Mouse (Mus musculus) heart, embryonic 11.5 days (tissue): ENCODE measurements around the gene Rbm44. TPM values are rescaled to one million over a fixed set of nuclear protein-coding genes. Genes with fewer than 3 reads are reported as not detected.

Experiments
- ATAC-seq: fragments of 200-750 bp; cut with Nextera tagmentation; replicated peaks from 2 replicates; pipeline ENCODE4 v1.8.0; 2017; ENCODE audit warnings: moderate library complexity; ENCODE audit not compliant: insufficient number of reproducible peaks, low FRiP score, low TSS enrichment
- H3K27ac ChIP-seq: fragments of 300-500 bp; sonication (generic); 2 replicates; pipeline ENCODE4 v1.5.1; 2014; ENCODE audit warnings: mild to moderate bottlenecking, low read depth, low read length
- H3K27me3 ChIP-seq: fragments of 300-500 bp; sonication (generic); 2 replicates; pipeline ENCODE4 v1.6.1; 2014; ENCODE audit warnings: mild to moderate bottlenecking, low read length, mixed read lengths; ENCODE audit not compliant: control insufficient read depth, insufficient read depth
- H3K36me3 ChIP-seq: fragments of 300-500 bp; sonication (generic); 2 replicates; pipeline ENCODE4 v1.6.1; 2014; ENCODE audit warnings: mild to moderate bottlenecking, low read length, moderate library complexity, mixed read lengths; ENCODE audit not compliant: control insufficient read depth, insufficient read depth
- H3K4me1 ChIP-seq: fragments of 300-500 bp; sonication (generic); 2 replicates; pipeline ENCODE4 v1.6.1; 2014; ENCODE audit warnings: low read length; ENCODE audit not compliant: control insufficient read depth, insufficient read depth
- H3K4me2 ChIP-seq: fragments of 300-500 bp; sonication (generic); 2 replicates; pipeline ENCODE4 v1.6.1; 2014; ENCODE audit warnings: mild to moderate bottlenecking, moderate library complexity
- H3K4me3 ChIP-seq: fragments of 300-500 bp; sonication (generic); 2 replicates; pipeline ENCODE4 v1.5.1; 2014; ENCODE audit warnings: low read depth, low read length
- H3K9ac ChIP-seq: fragments of 300-500 bp; sonication (generic); 2 replicates; pipeline ENCODE4 v1.6.1; 2014; ENCODE audit warnings: mild to moderate bottlenecking, low read depth, low read length, moderate library complexity
- H3K9me3 ChIP-seq: fragments of 300-500 bp; sonication (generic); replicated peaks from 2 replicates; pipeline ENCODE4 v1.6.1; 2016; ENCODE audit warnings: low read length; ENCODE audit not compliant: control insufficient read depth
- WGBS: fragments of 180-500 bp; shearing (Covaris S2); extraction: QIAGEN DNeasy Blood & Tissue Kit; methylation state at CpG from one replicate; pipeline ENCODE4 v1.1.7; 2014; ENCODE audit not compliant: insufficient replicate concordance; 5-methylcytosine and 5-hydroxymethylcytosine counted together
- polyA plus RNA-seq: library from polyadenylated mRNA; unstranded; fragments of >200 nt; fragmentation: Nextera tagmentation; extraction: Ambion mirVana; gene quantifications from 2 replicates; pipeline ENCODE4 v1.2.1, GENCODE M21; 2014

Rbm44 gene
- polyA plus RNA-seq, 1 experiment from 2014 or later, result 2.4 TPM

DNA sequence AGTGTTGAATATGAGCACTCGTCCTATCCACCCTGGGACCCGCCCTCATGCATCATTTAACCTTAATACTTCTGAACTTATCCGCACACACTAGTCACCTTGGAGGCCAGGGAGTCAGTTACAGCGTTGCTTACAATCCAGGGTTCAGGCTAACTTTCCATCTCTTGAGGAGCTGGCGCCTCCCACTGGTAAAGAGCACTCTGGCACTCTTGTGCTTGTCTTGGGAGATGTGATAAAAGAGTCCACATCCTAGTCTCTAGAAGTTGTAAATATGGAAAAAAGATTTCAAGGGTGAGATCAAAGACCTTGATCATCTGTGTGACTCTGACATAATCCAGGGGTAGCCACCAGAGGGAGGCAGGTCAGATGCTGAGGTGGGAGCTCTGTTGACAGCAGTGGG is 37.3 kb upstream of the Rbm44 start:
- ATAC-seq, result no peak
- Histone ChIP-seq H3K9me3 (no peaks in the 10 kb centered on the region), H3K9ac (no peak overlapping the region), H3K27ac (0 out of 2 replicates have a peak overlapping the region, but pooled peaks have one; percentile 1), H3K27me3 (no peaks in the 10 kb centered on the region), H3K4me2 (no peak overlapping the region), H3K4me1 (peaks cover 33% of the 10 kb centered on the region), H3K4me3 (no peak overlapping the region), H3K36me3 (peaks cover 24% of the 10 kb centered on the region)
- WGBS, result 48% methylated on average over 5 of the region's 5 CpGs

DNA sequence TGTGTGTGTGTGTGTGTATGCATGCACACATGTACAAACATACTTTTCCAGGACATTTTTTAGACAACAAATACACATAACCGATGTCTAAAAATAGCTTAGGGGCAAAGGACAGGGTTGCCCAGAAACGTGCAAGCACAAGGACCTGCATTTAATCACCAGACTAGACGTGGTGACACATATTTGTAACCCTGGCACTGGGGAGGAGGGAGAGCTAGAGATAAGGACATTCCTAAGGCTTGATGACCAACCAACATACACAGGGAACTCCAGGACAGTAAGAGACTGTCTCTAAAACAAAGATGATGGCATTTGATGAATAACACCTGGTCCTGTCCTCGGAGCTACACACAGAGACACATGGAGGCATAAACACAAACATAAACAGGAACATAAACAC is 35.6 kb upstream of the Rbm44 start:
- H3K4me1 ChIP-seq, result peaks cover 31% of the 10 kb centered on the region
- peak; percentile 44; the same call in 1 of the 2 replicates for ATAC-seq
- H3K9me3 ChIP-seq, result no peaks in the 10 kb centered on the region
- no peak overlapping the region; the same call in 1 of the 2 replicates for H3K9ac ChIP-seq
- WGBS, result 14% methylated on average over 4 of the region's 4 CpGs
- no peak overlapping the region for H3K4me3 ChIP-seq
- no peaks in the 10 kb centered on the region for H3K27me3 ChIP-seq
- H3K36me3 ChIP-seq, result peaks cover 21% of the 10 kb centered on the region
- peak overlapping the region; percentile 22; the same call in 1 of the 2 replicates for H3K4me2 ChIP-seq
- H3K27ac ChIP-seq, result peak overlapping the region; percentile 60

DNA sequence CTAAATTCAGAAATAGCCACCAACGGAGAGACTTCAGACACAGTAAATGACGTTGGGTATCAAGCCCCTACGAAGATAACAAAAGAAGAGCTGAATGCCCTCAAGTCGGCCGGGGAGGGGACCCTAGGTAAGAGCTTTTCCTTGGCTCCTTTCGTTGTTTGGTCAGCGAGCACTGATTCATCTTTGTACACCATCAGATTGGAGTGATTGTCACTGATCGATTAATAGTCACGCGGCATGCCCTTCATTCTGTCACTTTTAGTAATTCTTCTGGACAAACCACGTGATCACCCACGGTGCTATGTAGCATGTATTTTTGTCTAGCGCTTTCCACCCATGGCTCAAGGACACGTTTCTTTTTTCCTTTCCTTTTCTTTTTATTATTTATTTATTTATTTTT is 32.7 kb upstream of the Rbm44 start:
- no peak overlapping the region for H3K9ac ChIP-seq
- H3K36me3 ChIP-seq, result peaks cover 10% of the 10 kb centered on the region; the same call in 1 of the 2 replicates
- no peak overlapping the region for H3K4me2 ChIP-seq
- H3K27ac ChIP-seq, result no peak overlapping the region
- H3K27me3 ChIP-seq, result no peaks in the 10 kb centered on the region
- H3K9me3 ChIP-seq, result no peaks in the 10 kb centered on the region
- whole genome bisulfite sequencing, result 90% methylated on average over 14 of the region's 14 CpGs
- H3K4me3 ChIP-seq, result no peak overlapping the region
- peaks cover 31% of the 10 kb centered on the region for H3K4me1 ChIP-seq
- ATAC-seq, result no peak

DNA sequence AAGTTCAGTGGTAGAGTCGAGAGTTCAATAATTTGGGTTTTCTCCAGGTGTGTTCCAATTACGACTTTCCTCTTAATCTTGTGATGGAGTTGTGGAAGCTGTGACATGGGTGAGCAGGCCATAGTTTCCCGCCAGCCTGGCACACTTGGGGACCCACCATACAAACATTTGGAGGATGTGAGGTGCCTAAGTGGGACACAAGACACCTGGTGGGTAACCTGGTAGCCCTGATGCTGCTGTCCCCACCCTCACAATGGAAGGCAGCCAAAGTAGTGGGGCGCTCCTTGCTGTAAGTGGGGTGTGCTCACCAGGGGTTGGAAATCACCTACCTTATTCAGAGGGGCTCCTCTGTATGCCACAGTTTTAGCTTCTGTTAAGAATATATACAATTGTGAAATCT is 32.3 kb upstream of the Rbm44 start:
- Histone ChIP-seq H3K36me3 (peaks cover 12% of the 10 kb centered on the region), H3K4me2 (no peak overlapping the region), H3K4me1 (peaks cover 31% of the 10 kb centered on the region), H3K4me3 (no peak overlapping the region), H3K9me3 (no peaks in the 10 kb centered on the region), H3K9ac (no peak overlapping the region), H3K27me3 (no peaks in the 10 kb centered on the region), H3K27ac (no peak overlapping the region)
- ATAC-seq, result no peak
- 92% methylated on average over 4 of the region's 4 CpGs for WGBS

DNA sequence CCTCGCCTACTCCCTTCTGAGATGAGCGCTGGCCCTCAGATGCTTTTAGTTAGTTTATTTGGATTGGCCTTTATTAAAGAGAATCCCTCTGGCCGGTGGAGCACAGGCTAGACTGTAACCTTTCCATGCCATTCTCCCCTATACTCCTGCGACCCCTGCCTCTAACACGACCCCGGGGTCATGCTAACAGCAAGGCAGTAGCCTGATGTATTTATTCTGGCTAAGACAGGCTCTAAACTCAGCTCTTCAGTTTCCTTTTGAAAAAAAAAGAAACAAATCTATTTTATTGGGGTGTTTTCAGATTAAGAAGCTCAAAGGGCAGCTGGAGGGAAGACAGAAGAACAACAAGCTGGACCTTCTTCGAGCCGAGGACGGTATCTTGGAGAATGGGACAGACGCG is 22.8 kb upstream of the Rbm44 start:
- H3K4me1 ChIP-seq, result no peaks in the 10 kb centered on the region
- no peak overlapping the region for H3K4me2 ChIP-seq
- 85% methylated on average over 11 of the region's 11 CpGs for WGBS
- H3K9ac ChIP-seq, result no peak overlapping the region
- H3K9me3 ChIP-seq, result no peaks in the 10 kb centered on the region
- H3K27me3 ChIP-seq, result no peaks in the 10 kb centered on the region
- no peak overlapping the region for H3K4me3 ChIP-seq
- H3K36me3 ChIP-seq, result peaks cover 17% of the 10 kb centered on the region
- no peak for ATAC-seq
- no peak overlapping the region for H3K27ac ChIP-seq

DNA sequence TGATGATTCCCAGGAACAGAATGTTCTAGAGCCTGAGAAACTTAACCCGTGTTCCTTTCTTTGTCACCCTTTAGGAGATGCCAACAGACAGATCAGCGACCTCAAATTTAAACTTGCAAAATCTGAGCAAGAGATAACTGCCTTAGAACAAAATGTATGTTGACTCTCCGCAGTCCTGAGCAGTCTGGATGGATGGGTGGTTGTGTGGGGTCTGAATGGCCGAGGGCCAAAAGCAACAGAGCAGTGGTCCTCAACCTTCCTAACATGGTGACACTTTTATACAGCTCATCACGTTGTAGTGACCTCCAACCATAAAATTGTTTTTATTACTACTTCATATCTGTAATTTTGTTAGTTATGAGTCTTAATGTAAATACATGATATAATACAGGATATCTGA is 21.9 kb upstream of the Rbm44 start:
- no peak overlapping the region for H3K4me2 ChIP-seq
- H3K9me3 ChIP-seq, result no peaks in the 10 kb centered on the region
- no peaks in the 10 kb centered on the region for H3K4me1 ChIP-seq
- no peak overlapping the region for H3K27ac ChIP-seq
- H3K36me3 ChIP-seq, result peaks cover 19% of the 10 kb centered on the region
- ATAC-seq, result no peak
- H3K27me3 ChIP-seq, result no peaks in the 10 kb centered on the region
- H3K4me3 ChIP-seq, result no peak overlapping the region
- H3K9ac ChIP-seq, result no peak overlapping the region
- WGBS, result 85% methylated on average over 5 of the region's 5 CpGs

DNA sequence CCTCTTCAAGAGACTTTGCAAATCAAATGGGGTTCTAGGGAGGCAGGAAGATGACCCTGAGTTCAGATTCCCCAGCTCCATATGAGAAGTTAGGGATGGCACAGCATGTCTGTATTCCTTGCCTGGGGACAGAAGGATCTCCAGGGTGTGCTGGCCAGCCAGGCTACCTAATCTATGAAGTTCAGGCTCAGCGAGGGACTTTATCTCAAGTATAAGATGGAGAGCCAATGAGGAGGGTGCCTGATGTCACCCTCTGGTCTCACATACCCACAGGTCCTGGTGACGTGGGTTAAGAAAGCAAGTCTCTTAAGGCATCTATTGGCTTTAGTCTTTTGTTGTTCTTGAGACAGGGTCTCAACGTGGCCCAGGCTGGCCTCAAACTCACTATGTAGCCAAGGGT is 21.4 kb upstream of the Rbm44 start:
- H3K4me1 ChIP-seq, result no peaks in the 10 kb centered on the region
- H3K36me3 ChIP-seq, result peaks cover 24% of the 10 kb centered on the region
- ATAC-seq, result no peak
- H3K9ac ChIP-seq, result no peak overlapping the region
- WGBS, result 71% methylated on average over 3 of the region's 3 CpGs
- H3K4me2 ChIP-seq, result no peak overlapping the region
- H3K27ac ChIP-seq, result no peak overlapping the region
- H3K4me3 ChIP-seq, result no peak overlapping the region
- H3K9me3 ChIP-seq, result no peaks in the 10 kb centered on the region; the same call in 1 of the 2 replicates
- no peaks in the 10 kb centered on the region for H3K27me3 ChIP-seq

DNA sequence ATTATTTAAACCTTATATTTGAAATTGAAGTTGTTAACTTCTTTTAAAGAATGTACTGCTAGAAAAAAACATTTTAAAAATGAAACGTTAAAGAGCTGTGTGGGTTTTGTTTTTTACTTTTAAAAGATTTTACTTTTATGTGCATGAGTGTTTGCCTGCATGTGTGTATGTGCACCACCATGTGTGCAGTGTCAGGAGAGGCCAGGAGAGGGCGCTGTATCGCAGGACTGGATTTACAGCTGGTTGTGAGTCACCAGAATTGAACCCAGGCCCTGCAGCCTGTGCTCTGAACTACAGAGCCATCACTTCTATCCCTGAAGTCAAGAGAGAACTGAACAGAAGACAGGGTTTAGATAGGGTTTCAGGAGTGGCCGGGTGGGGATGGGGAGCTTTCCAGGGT is 16.0 kb upstream of the Rbm44 start:
- no peaks in the 10 kb centered on the region; the same call in 1 of the 2 replicates for H3K9me3 ChIP-seq
- no peaks in the 10 kb centered on the region for H3K4me1 ChIP-seq
- H3K4me2 ChIP-seq, result no peak overlapping the region
- WGBS, result 85% methylated on average over 4 of the region's 4 CpGs
- peaks cover 21% of the 10 kb centered on the region for H3K36me3 ChIP-seq
- no peaks in the 10 kb centered on the region for H3K27me3 ChIP-seq
- no peak overlapping the region for H3K9ac ChIP-seq
- H3K27ac ChIP-seq, result no peak overlapping the region
- no peak for ATAC-seq
- H3K4me3 ChIP-seq, result no peak overlapping the region

DNA sequence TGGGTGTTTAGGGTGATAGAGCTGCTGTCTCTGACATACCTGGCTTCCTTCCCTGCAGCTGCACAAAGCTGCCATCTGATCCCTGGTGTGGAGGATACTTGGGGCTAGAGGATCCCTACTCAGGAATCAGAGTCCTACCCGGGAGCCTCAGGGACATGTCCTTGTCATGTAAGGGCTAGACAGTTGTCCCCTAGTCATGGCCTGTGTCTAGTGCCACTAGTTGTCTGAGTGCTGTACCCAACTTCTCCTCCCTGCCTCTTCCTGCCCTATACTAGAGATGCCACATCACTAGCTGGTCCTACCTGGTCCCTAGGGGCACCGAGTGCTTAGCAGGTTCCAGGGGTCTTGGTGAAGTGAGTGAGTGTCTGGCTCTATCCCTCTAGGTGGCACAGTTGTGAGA is 7.9 kb upstream of the Rbm44 start:
- Histone ChIP-seq H3K27me3 (no peaks in the 10 kb centered on the region), H3K36me3 (no peaks in the 10 kb centered on the region), H3K4me3 (no peak overlapping the region), H3K4me1 (no peaks in the 10 kb centered on the region), H3K9ac (no peak overlapping the region), H3K27ac (no peak overlapping the region), H3K9me3 (no peaks in the 10 kb centered on the region), H3K4me2 (no peak overlapping the region)
- WGBS, result 72% methylated on average over 2 of the region's 2 CpGs
- no peak for ATAC-seq
